Mouse (Mus musculus) midbrain, embryonic 12.5 days (tissue): Measurements from ENCODE around the gene Adgrb3. TPM values are rescaled to one million over a fixed set of nuclear protein-coding genes. Genes with fewer than 3 reads are reported as not detected.
"Not testable (repeated sequence)": the region's sequence is repeated elsewhere in the genome, so short reads cannot be mapped to it uniquely, and the experiment has no call there.

ENCODE experiments used
- ATAC-seq: fragments of 200-750 bp; cut with Nextera tagmentation; 2 replicates; pipeline ENCODE4 v1.8.0; 2017; ENCODE audit warnings: low read depth, moderate TSS enrichment, moderate library complexity; ENCODE audit not compliant: low FRiP score
- H3K27ac ChIP-seq: fragments of 300-500 bp; sonication (generic); replicated peaks from 2 replicates; pipeline ENCODE4 v1.5.1; 2016; ENCODE audit warnings: mild to moderate bottlenecking
- H3K27me3 ChIP-seq: fragments of 300-500 bp; sonication (generic); 2 replicates; pipeline ENCODE4 v1.6.1; 2016; ENCODE audit warnings: mild to moderate bottlenecking
- H3K36me3 ChIP-seq: fragments of 300-500 bp; sonication (generic); 2 replicates; pipeline ENCODE4 v1.6.1; 2016
- H3K4me1 ChIP-seq: fragments of 300-500 bp; sonication (generic); 2 replicates; pipeline ENCODE4 v1.6.1; 2016
- H3K4me2 ChIP-seq: fragments of 300-500 bp; sonication (generic); replicated peaks from 2 replicates; pipeline ENCODE4 v1.6.1; 2016; ENCODE audit warnings: mild to moderate bottlenecking, moderate library complexity
- H3K4me3 ChIP-seq: fragments of 300-500 bp; sonication (generic); 2 replicates; pipeline ENCODE4 v1.5.1; 2016; ENCODE audit warnings: mild to moderate bottlenecking
- H3K9ac ChIP-seq: fragments of 300-500 bp; sonication (generic); replicated peaks from 2 replicates; pipeline ENCODE4 v1.6.1; 2016; ENCODE audit warnings: mild to moderate bottlenecking, moderate library complexity
- H3K9me3 ChIP-seq: fragments of 300-500 bp; sonication (generic); 2 replicates; pipeline ENCODE4 v1.6.1; 2016; ENCODE audit warnings: mild to moderate bottlenecking
- WGBS: fragments of 180-500 bp; shearing (Covaris S2); methylation state at CpG from one replicate; pipeline ENCODE4 v1.1.7; 2016; 5-methylcytosine and 5-hydroxymethylcytosine counted together
- polyA plus RNA-seq: library from polyadenylated mRNA; unstranded; fragments of >200 nt; fragmentation: Nextera tagmentation; extraction: Ambion mirVana; gene quantifications from 2 replicates; pipeline ENCODE4 v1.2.1, GENCODE M21; 2016

Adgrb3 gene
- polyA plus RNA-seq, 1 experiment from 2014 or later = 22.0 TPM

GRCm38 (mm10) chr1:25023156-25023555, 806.4 kb downstream of the Adgrb3 start:
- H3K9me3 ChIP-seq = no peaks in the 10 kb centered on the region
- WGBS = 88% methylated on average over 3 of the region's 3 CpGs
- no peaks in the 10 kb centered on the region for H3K4me1 ChIP-seq
- H3K27me3 ChIP-seq = no peaks in the 10 kb centered on the region
- no peak overlapping the region for H3K27ac ChIP-seq
- no peaks in the 10 kb centered on the region for H3K36me3 ChIP-seq
- no peak overlapping the region for H3K4me2 ChIP-seq
- no peak for ATAC-seq
- no peak overlapping the region for H3K4me3 ChIP-seq
- H3K9ac ChIP-seq = no peak overlapping the region

- not testable (repeated sequence) for H3K4me2 ChIP-seq, H3K9ac ChIP-seq, H3K36me3 ChIP-seq, H3K9me3 ChIP-seq, H3K27ac ChIP-seq, H3K27me3 ChIP-seq, ATAC-seq, H3K4me3 ChIP-seq, H3K4me1 ChIP-seq
- 96% methylated on average over 8 of the region's 8 CpGs for WGBS
Measured at GRCm38 (mm10) chr1:25017851-25018250, 811.7 kb downstream of the Adgrb3 start.
